Mouse (Mus musculus): ENCODE results near the gene Gm45261.

- TF ChIP-seq POLR2A (IDR thresholded peaks at IDR 0.05; ENCODE audit: borderline replicate concordance, insufficient read depth, low read length), result no peak
- TF ChIP-seq CTCF (IDR thresholded peaks at IDR 0.05; ENCODE audit: borderline replicate concordance, insufficient read depth, low read depth, low read length), result no peak
Measured at GRCm38 (mm10) chr1:80483419-80483818, 22.2 kb upstream of the Gm45261 start.
